Mouse (Mus musculus): Measurements from ENCODE around the gene Muc13. TPM values are rescaled to one million over a fixed set of nuclear protein-coding genes. Genes with fewer than 3 reads are reported as not detected.

Gene Muc13
- polyA plus RNA-seq, 1 experiment from 2014 or later: 37.0 TPM

DNA sequence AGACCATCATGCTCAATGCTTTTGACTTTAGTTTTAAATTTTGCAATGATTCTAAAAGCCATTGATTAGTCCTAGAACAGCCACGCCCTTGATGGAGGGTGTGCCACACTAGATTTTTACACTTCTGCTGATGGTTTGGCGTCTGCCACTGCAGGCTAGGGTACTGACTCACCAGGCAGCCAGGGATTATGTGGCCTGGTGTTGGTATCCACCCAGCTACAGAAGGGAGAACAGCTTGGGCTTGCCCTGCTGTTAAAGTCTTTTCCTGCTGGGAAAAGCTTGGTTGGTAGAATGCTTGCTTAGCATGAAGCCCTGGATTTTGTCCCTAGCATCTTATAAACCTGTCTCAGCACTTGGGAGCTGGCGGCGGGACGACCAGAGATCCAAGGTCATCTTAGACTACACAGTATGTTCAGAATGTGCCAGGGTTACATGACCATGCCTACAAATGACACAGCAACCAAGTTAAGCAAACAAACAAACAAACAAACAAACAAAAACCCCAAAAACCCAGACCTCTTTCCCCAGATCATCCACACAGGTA lies 69.4 kb downstream of the Muc13 start:
- no peak for ATAC-seq (ENCODE audit: insufficient read depth, low FRiP score)
- H3K4me1 ChIP-seq (ENCODE audit: control insufficient read depth, insufficient read depth, low read length): peaks cover 7% of the 10 kb centered on the region
- H3K27ac ChIP-seq (ENCODE audit: low read length): no peak overlapping the region
- H3K9me3 ChIP-seq (replicated peaks; ENCODE audit: control insufficient read depth, low read length): no peaks in the 10 kb centered on the region
- H3K36me3 ChIP-seq (ENCODE audit: control insufficient read depth, insufficient read depth, low read length): peaks cover 7% of the 10 kb centered on the region; the same call in 1 of the 2 replicates
- H3K27me3 ChIP-seq (ENCODE audit: control insufficient read depth, insufficient read depth, low read length): no peaks in the 10 kb centered on the region
- no peak overlapping the region for H3K4me3 ChIP-seq (replicated peaks; ENCODE audit: low read length)
- H3K9ac ChIP-seq (ENCODE audit: low read length): no peak overlapping the region
- WGBS: 73% methylated on average over 5 of the region's 5 CpGs
- H3K4me2 ChIP-seq (ENCODE audit: low read depth, low read length): no peak overlapping the region

Other genes with a start within 250 kb of the Muc13 start
- 13.8 and 16.1 TPM in 2 replicates for gene Heg1, start 109.7 kb upstream of the Muc13 start, polyA plus RNA-seq (2015; fragmentation: Nextera tagmentation; extraction: Ambion mirVana)
- 15.0 and 15.2 TPM in 2 replicates for gene Itgb5, start 35.6 kb downstream of the Muc13 start, polyA plus RNA-seq (2015; fragmentation: Nextera tagmentation; extraction: Ambion mirVana)
- gene Umps, start 173.0 kb downstream of the Muc13 start, polyA plus RNA-seq (2015; fragmentation: Nextera tagmentation; extraction: Ambion mirVana): 53.5 and 54.5 TPM in 2 replicates